Mouse (Mus musculus) forebrain, embryonic 16.5 days (tissue): ENCODE measurements at regions not wholly inside any gene's neighbourhood (a gene's known extent, or its start where the extent isn't known, plus 50 kb on each side); places are given as distances from the start of the nearest gene placed in this dataset.
A peak's percentile ranks its signal among the peaks of the same experiment; 100 is the strongest.

ENCODE experiments used
- ATAC-seq: fragments of 200-750 bp; cut with Nextera tagmentation; 2 replicates; pipeline ENCODE4 v1.8.0; 2017; ENCODE audit warnings: mild to moderate bottlenecking, moderate library complexity
- H3K27ac ChIP-seq: fragments of 300-500 bp; sonication (generic); 2 replicates; pipeline ENCODE4 v1.5.1; 2014; ENCODE audit warnings: low read length, control low read depth
- H3K27me3 ChIP-seq: fragments of 300-500 bp; sonication (generic); replicated peaks from 2 replicates; pipeline ENCODE4 v1.6.1; 2014; ENCODE audit warnings: low read length; ENCODE audit not compliant: control insufficient read depth, insufficient read depth
- H3K36me3 ChIP-seq: fragments of 300-500 bp; sonication (generic); 2 replicates; pipeline ENCODE4 v1.6.1; 2014; ENCODE audit not compliant: control insufficient read depth, insufficient read depth
- H3K4me1 ChIP-seq: fragments of 300-500 bp; sonication (generic); replicated peaks from 2 replicates; pipeline ENCODE4 v1.6.1; 2014; ENCODE audit warnings: low read length; ENCODE audit not compliant: control insufficient read depth, insufficient read depth
- H3K4me2 ChIP-seq: fragments of 300-500 bp; sonication (generic); 2 replicates; pipeline ENCODE4 v1.6.1; 2014; ENCODE audit warnings: mild to moderate bottlenecking, low read length, control low read depth
- H3K4me3 ChIP-seq: fragments of 300-500 bp; sonication (generic); replicated peaks from 2 replicates; pipeline ENCODE4 v1.5.1; 2014; ENCODE audit warnings: mild to moderate bottlenecking, low read length, control low read depth
- H3K9ac ChIP-seq: fragments of 300-500 bp; sonication (generic); replicated peaks from 2 replicates; pipeline ENCODE4 v1.6.1; 2014; ENCODE audit warnings: low read depth, low read length, control low read depth
- H3K9me3 ChIP-seq: fragments of 300-500 bp; sonication (generic); 2 replicates; pipeline ENCODE4 v1.6.1; 2016; ENCODE audit warnings: low read length; ENCODE audit not compliant: control insufficient read depth
- WGBS: fragments of 180-500 bp; shearing (Covaris S2); extraction: QIAGEN DNeasy Blood & Tissue Kit; methylation state at CpG from one replicate; pipeline ENCODE4 v1.1.7; 2014; 5-methylcytosine and 5-hydroxymethylcytosine counted together

- peak; percentile 19; the same call in 1 of the 2 replicates for ATAC-seq
- Histone ChIP-seq H3K9me3 (no peaks in the 10 kb centered on the region), H3K27me3 (0 out of 2 replicates have a peak, but pooled peaks cover 2% of the 10 kb centered on the region), H3K9ac (peak overlapping the region; percentile 51), H3K27ac (peak overlapping the region; percentile 76), H3K4me3 (peak overlapping the region; percentile 37), H3K36me3 (no peaks in the 10 kb centered on the region), H3K4me2 (peak overlapping the region; percentile 33), H3K4me1 (peaks cover 12% of the 10 kb centered on the region)
- WGBS, result 45% methylated on average over 5 of the region's 5 CpGs
These were observed 469.7 kb downstream of the Prss52 start for GRCm38 (mm10) chr14:64573773-64574172.

GRCm38 (mm10) chr14:64574277-64574676 lies 470.2 kb downstream of the Prss52 start:
- Histone ChIP-seq H3K4me2 (peak overlapping the region; percentile 33), H3K27ac (peak overlapping the region; percentile 76), H3K27me3 (0 out of 2 replicates have a peak, but pooled peaks cover 2% of the 10 kb centered on the region), H3K4me1 (peaks cover 12% of the 10 kb centered on the region), H3K4me3 (peak overlapping the region; percentile 37), H3K9me3 (no peaks in the 10 kb centered on the region), H3K9ac (peak overlapping the region; percentile 51), H3K36me3 (no peaks in the 10 kb centered on the region)
- peak; percentile 80 for ATAC-seq
- WGBS, result 46% methylated on average over 7 of the region's 7 CpGs

GRCm38 (mm10) chr14:64574773-64575172 lies 470.7 kb downstream of the Prss52 start:
- peak overlapping the region; percentile 43 for H3K4me2 ChIP-seq
- 67% methylated on average over 6 of the region's 6 CpGs for WGBS
- peak overlapping the region; percentile 40; the same call in 1 of the 2 replicates for H3K9ac ChIP-seq
- no peak for ATAC-seq
- no peaks in the 10 kb centered on the region for H3K9me3 ChIP-seq
- no peaks in the 10 kb centered on the region for H3K36me3 ChIP-seq
- peaks cover 12% of the 10 kb centered on the region for H3K4me1 ChIP-seq
- no peak overlapping the region for H3K27ac ChIP-seq
- H3K27me3 ChIP-seq, result 0 out of 2 replicates have a peak, but pooled peaks cover 2% of the 10 kb centered on the region
- peak overlapping the region; percentile 37 for H3K4me3 ChIP-seq

GRCm38 (mm10) chr14:64575954-64576353 lies 471.9 kb downstream of the Prss52 start:
- H3K27ac ChIP-seq, result no peak overlapping the region
- WGBS, result 20% methylated on average over 4 of the region's 4 CpGs
- H3K4me1 ChIP-seq, result peaks cover 18% of the 10 kb centered on the region
- peak overlapping the region; percentile 26 for H3K4me3 ChIP-seq
- no peak overlapping the region; the same call in 1 of the 2 replicates for H3K9ac ChIP-seq
- 0 out of 2 replicates have a peak, but pooled peaks cover 2% of the 10 kb centered on the region for H3K27me3 ChIP-seq
- peak overlapping the region; percentile 43 for H3K4me2 ChIP-seq
- no peaks in the 10 kb centered on the region for H3K9me3 ChIP-seq
- no peaks in the 10 kb centered on the region for H3K36me3 ChIP-seq
- ATAC-seq, result no peak

- Histone ChIP-seq H3K4me3 (no peak overlapping the region), H3K36me3 (no peaks in the 10 kb centered on the region), H3K27me3 (0 out of 2 replicates have a peak, but pooled peaks cover 2% of the 10 kb centered on the region), H3K4me1 (peaks cover 37% of the 10 kb centered on the region), H3K9me3 (no peaks in the 10 kb centered on the region), H3K4me2 (no peak overlapping the region), H3K9ac (no peak overlapping the region), H3K27ac (peak overlapping the region; percentile 77)
- 68% methylated on average over 4 of the region's 4 CpGs for WGBS
- no peak for ATAC-seq
These were observed 476.0 kb downstream of the Prss52 start for GRCm38 (mm10) chr14:64580086-64580485.

- no peaks in the 10 kb centered on the region for H3K9me3 ChIP-seq
- ATAC-seq, result no peak
- WGBS, result 29% methylated on average over 6 of the region's 6 CpGs
- H3K36me3 ChIP-seq, result no peaks in the 10 kb centered on the region
- H3K27ac ChIP-seq, result peak overlapping the region; percentile 77
- no peak overlapping the region for H3K4me3 ChIP-seq
- H3K4me2 ChIP-seq, result peak overlapping the region; percentile 9
- H3K27me3 ChIP-seq, result 0 out of 2 replicates have a peak, but pooled peaks cover 2% of the 10 kb centered on the region
- 0 out of 2 replicates have a peak overlapping the region, but pooled peaks have one; percentile 13 for H3K9ac ChIP-seq
- H3K4me1 ChIP-seq, result peaks cover 43% of the 10 kb centered on the region
These were observed 476.8 kb downstream of the Prss52 start for GRCm38 (mm10) chr14:64580862-64581261.

- H3K4me3 ChIP-seq, result no peak overlapping the region
- ATAC-seq, result 0 out of 2 replicates have a peak, but pooled peaks have one; percentile 23
These were observed 477.6 kb downstream of the Prss52 start for GRCm38 (mm10) chr14:64581705-64582104.

GRCm38 (mm10) chr14:64582822-64583221 lies 478.7 kb downstream of the Prss52 start:
- 35% methylated on average over 4 of the region's 4 CpGs for WGBS
- H3K4me1 ChIP-seq, result peaks cover 51% of the 10 kb centered on the region
- H3K9me3 ChIP-seq, result no peaks in the 10 kb centered on the region
- H3K4me3 ChIP-seq, result no peak overlapping the region
- no peaks in the 10 kb centered on the region for H3K36me3 ChIP-seq
- peak overlapping the region; percentile 23 for H3K9ac ChIP-seq
- no peak overlapping the region for H3K4me2 ChIP-seq
- no peak for ATAC-seq
- peak overlapping the region; percentile 80 for H3K27ac ChIP-seq
- no peaks in the 10 kb centered on the region for H3K27me3 ChIP-seq

More at GRCm38 (mm10) chr14:64581705-64582104, 477.6 kb downstream of the Prss52 start:
- H3K4me2 ChIP-seq, result peak overlapping the region; percentile 33
- H3K27ac ChIP-seq, result peak overlapping the region; percentile 77
- peak overlapping the region; percentile 42 for H3K9ac ChIP-seq
- peaks cover 49% of the 10 kb centered on the region for H3K4me1 ChIP-seq
- WGBS, result 8% methylated on average over 7 of the region's 7 CpGs
- H3K27me3 ChIP-seq, result 0 out of 2 replicates have a peak, but pooled peaks cover 2% of the 10 kb centered on the region
- no peaks in the 10 kb centered on the region for H3K36me3 ChIP-seq
- no peaks in the 10 kb centered on the region for H3K9me3 ChIP-seq

- 53% methylated on average over 5 of the region's 5 CpGs for WGBS
- Histone ChIP-seq H3K4me3 (no peak overlapping the region), H3K4me1 (peaks cover 51% of the 10 kb centered on the region), H3K36me3 (no peaks in the 10 kb centered on the region), H3K27ac (peak overlapping the region; percentile 82), H3K9me3 (no peaks in the 10 kb centered on the region), H3K27me3 (no peaks in the 10 kb centered on the region), H3K4me2 (no peak overlapping the region), H3K9ac (0 out of 2 replicates have a peak overlapping the region, but pooled peaks have one; percentile 13)
- no peak for ATAC-seq
These were observed 480.1 kb downstream of the Prss52 start for GRCm38 (mm10) chr14:64584221-64584620.
